29 mouse cellular contexts compared by ENCODE assay signal in genomic region chr3:114279653-114280052, GRCm38 (mm10).
DNase-seq lines count a peak whose midpoint lies in the region; ATAC-seq lines count a peak whose summit lies in the region.
"Had no signal": no experiment of that assay in that cellular context is flagged by ENCODE, and none has a peak within 500 bp of the region (broad histone marks: within the 10 kb centered on the region; RNA-seq: fewer than 3 reads in every experiment).

No protein-coding gene starts in this region.

- no peaks in the 10 kb centered on the region for H3K9me3 ChIP-seq in forebrain, embryonic 11.5 days (ENCODE audit: control insufficient read depth, low read length)
- no peaks in the 10 kb centered on the region for H3K9me3 ChIP-seq in forebrain, embryonic 16.5 days (ENCODE audit: control insufficient read depth, low read length)
- no peaks in the 10 kb centered on the region for H3K9me3 ChIP-seq in midbrain, embryonic 14.5 days (ENCODE audit: control insufficient read depth, low read length)
- H3K9me3 ChIP-seq in midbrain, embryonic 10.5 days (replicated peaks), result no peaks in the 10 kb centered on the region
- H3K9me3 ChIP-seq: embryonic facial prominence, embryonic 15.5 days; G1E; heart, embryonic 10.5 days; heart, embryonic 13.5 days had no signal

- H3K4me2 ChIP-seq in forebrain, embryonic 11.5 days (ENCODE audit: low read depth, low read length, severe bottlenecking), result no peak overlapping the region
- H3K4me2 ChIP-seq in forebrain, embryonic 16.5 days (ENCODE audit: low read length), result no peak overlapping the region
- no peak overlapping the region for H3K4me2 ChIP-seq in midbrain, embryonic 14.5 days (ENCODE audit: low read length)
- H3K4me2 ChIP-seq: embryonic facial prominence, embryonic 15.5 days; heart, embryonic 13.5 days; hindbrain, embryonic 14.5 days had no signal

- 0 out of 2 replicates have a peak, but pooled peaks have one; percentile 42 for ATAC-seq in forebrain, embryonic 11.5 days (replicated peaks; ENCODE audit: low FRiP score)
- ATAC-seq in forebrain, embryonic 16.5 days, result no peak
- ATAC-seq in midbrain, embryonic 14.5 days (ENCODE audit: low FRiP score, low TSS enrichment), result no peak
- ATAC-seq: hindbrain, postnatal 0 days; inflammation-experienced regulatory T-cells, adult 6 months; intestine, embryonic 16.5 days; Patski had no signal

- no peak overlapping the region for H3K4me3 ChIP-seq in forebrain, embryonic 11.5 days (ENCODE audit: low read depth, low read length)
- no peak overlapping the region for H3K4me3 ChIP-seq in forebrain, embryonic 16.5 days (replicated peaks; ENCODE audit: low read length)
- H3K4me3 ChIP-seq in midbrain, embryonic 14.5 days (replicated peaks; ENCODE audit: low read depth, low read length), result no peak overlapping the region
- no peak overlapping the region for H3K4me3 ChIP-seq in midbrain, embryonic 10.5 days
- H3K4me3 ChIP-seq: embryonic facial prominence, embryonic 15.5 days; heart, adult 2 months; heart, embryonic 10.5 days; heart, embryonic 13.5 days had no signal

- WGBS in forebrain, embryonic 11.5 days, result 45% methylated on average over 2 of the region's 2 CpGs
- 31% methylated on average over 2 of the region's 2 CpGs for WGBS in forebrain, embryonic 16.5 days
- 50% methylated on average over 2 of the region's 2 CpGs for WGBS in midbrain, embryonic 14.5 days
- WGBS in midbrain, embryonic 10.5 days, result 82% methylated on average over 2 of the region's 2 CpGs

- H3K9ac ChIP-seq in forebrain, embryonic 11.5 days (ENCODE audit: low read length), result no peak overlapping the region
- H3K9ac ChIP-seq in forebrain, embryonic 16.5 days (replicated peaks; ENCODE audit: low read depth, low read length), result no peak overlapping the region
- H3K9ac ChIP-seq in midbrain, embryonic 14.5 days (replicated peaks; ENCODE audit: low read length), result no peak overlapping the region
- H3K9ac ChIP-seq: embryonic facial prominence, embryonic 15.5 days; heart, embryonic 13.5 days; hindbrain, embryonic 14.5 days had no signal

- no peaks in the 10 kb centered on the region for H3K36me3 ChIP-seq in forebrain, embryonic 11.5 days (ENCODE audit: control insufficient read depth, insufficient read depth, low read length)
- H3K36me3 ChIP-seq in forebrain, embryonic 16.5 days (ENCODE audit: control insufficient read depth, insufficient read depth), result no peaks in the 10 kb centered on the region
- H3K36me3 ChIP-seq in midbrain, embryonic 14.5 days (ENCODE audit: control insufficient read depth, insufficient read depth, low read length), result no peaks in the 10 kb centered on the region
- no peaks in the 10 kb centered on the region for H3K36me3 ChIP-seq in midbrain, embryonic 10.5 days
- H3K36me3 ChIP-seq: embryonic facial prominence, embryonic 15.5 days; G1E; heart, embryonic 10.5 days; heart, embryonic 13.5 days had no signal

- H3K27ac ChIP-seq in forebrain, embryonic 11.5 days (ENCODE audit: low read depth, low read length), result no peak overlapping the region
- H3K27ac ChIP-seq in forebrain, embryonic 16.5 days (ENCODE audit: low read length), result no peak overlapping the region
- H3K27ac ChIP-seq in midbrain, embryonic 14.5 days (replicated peaks; ENCODE audit: low read depth, low read length), result no peak overlapping the region
- H3K27ac ChIP-seq in midbrain, embryonic 10.5 days (replicated peaks), result no peak overlapping the region
- H3K27ac ChIP-seq: embryonic facial prominence, embryonic 15.5 days; heart, adult 2 months; heart, embryonic 10.5 days; heart, embryonic 13.5 days; hindbrain, embryonic 14.5 days; hindbrain, postnatal 0 days had no signal

- H3K4me1 ChIP-seq in forebrain, embryonic 11.5 days (replicated peaks; ENCODE audit: control insufficient read depth, insufficient read depth, low read length), result no peaks in the 10 kb centered on the region
- H3K4me1 ChIP-seq in forebrain, embryonic 16.5 days (replicated peaks; ENCODE audit: control insufficient read depth, insufficient read depth, low read length), result no peaks in the 10 kb centered on the region
- H3K4me1 ChIP-seq in midbrain, embryonic 14.5 days (ENCODE audit: control insufficient read depth, insufficient read depth, low read length), result no peaks in the 10 kb centered on the region
- H3K4me1 ChIP-seq in midbrain, embryonic 10.5 days, result no peaks in the 10 kb centered on the region
- H3K4me1 ChIP-seq: embryonic facial prominence, embryonic 15.5 days; heart, embryonic 10.5 days; heart, embryonic 13.5 days had no signal

- DNase-seq in forebrain, embryonic 11.5 days (ENCODE audit: low spot score), result no peak
- DNase-seq in midbrain, embryonic 14.5 days, result peak; percentile 29
- DNase-seq in midbrain, embryonic 10.5 days (ENCODE audit: low spot score), result no peak
- peak; percentile 7 for DNase-seq in brain, adult 2 months (ENCODE audit: low read depth, low spot score)
- DNase-seq in fibroblast of lung, adult 2 months (ENCODE audit: low read depth), result peak; percentile 5
- no peak for DNase-seq in kidney, postnatal 36 days
- DNase-seq: adrenal gland, postnatal 10 days; adrenal gland, postnatal 36 days; B cell, adult 2 months; cerebellum, adult 11-12 months; cerebellum, adult 8-10 months; cerebellum, postnatal 10 days; cerebellum, postnatal 36 days; embryo, embryonic 11 days; gastrocnemius, postnatal 25 days; heart, adult 2 months; heart, postnatal 14 days; heart, postnatal 4 days had no signal

- H3K27me3 ChIP-seq in forebrain, embryonic 11.5 days (ENCODE audit: control insufficient read depth, insufficient read depth, low read length), result no peaks in the 10 kb centered on the region
- H3K27me3 ChIP-seq in forebrain, embryonic 16.5 days (replicated peaks; ENCODE audit: control insufficient read depth, insufficient read depth, low read length), result no peaks in the 10 kb centered on the region
- no peaks in the 10 kb centered on the region for H3K27me3 ChIP-seq in midbrain, embryonic 14.5 days (ENCODE audit: control insufficient read depth, insufficient read depth, low read length)
- H3K27me3 ChIP-seq in midbrain, embryonic 10.5 days (ENCODE audit: low read depth, poor library complexity, severe bottlenecking), result no peaks in the 10 kb centered on the region
- H3K27me3 ChIP-seq: CH12.LX; embryonic facial prominence, embryonic 15.5 days; heart, embryonic 13.5 days; Patski had no signal

Comparison
In these comparisons a context has a peak if more than half of its experiments do, and no peak if none do; other contexts are left out.
1. DNase-seq: peak in midbrain, embryonic 14.5 days (single experiment), brain, adult 2 months (single experiment) and fibroblast of lung, adult 2 months (single experiment); none in forebrain, embryonic 11.5 days (single experiment), midbrain, embryonic 10.5 days (single experiment) and kidney, postnatal 36 days (0 of 2).